Mouse (Mus musculus) limb, embryonic 14.5 days (tissue): ENCODE results near the gene Robo1. TPM values are rescaled to one million over a fixed set of nuclear protein-coding genes. Genes with fewer than 3 reads are reported as not detected.

ENCODE experiments used
- ATAC-seq: fragments of 200-750 bp; cut with Nextera tagmentation; 2 replicates; pipeline ENCODE4 v1.8.0; 2017; ENCODE audit warnings: low read depth, moderate number of reproducible peaks, moderate TSS enrichment; ENCODE audit not compliant: low FRiP score
- DNase-seq: peaks from one replicate; pipeline ENCODE4 v3.0.0-alpha.2; 2015; ENCODE audit warnings: low spot score
- H3K27ac ChIP-seq: fragments of 300-500 bp; sonication (generic); replicated peaks from 2 replicates; pipeline ENCODE4 v1.5.1; 2014; ENCODE audit warnings: low read depth, mild to moderate bottlenecking, low read length, moderate library complexity, mixed read lengths
- H3K27me3 ChIP-seq: fragments of 300-500 bp; sonication (generic); 2 replicates; pipeline ENCODE4 v1.6.1; 2014; ENCODE audit warnings: low read length, mixed read lengths; ENCODE audit not compliant: control insufficient read depth, insufficient read depth
- H3K36me3 ChIP-seq: fragments of 300-500 bp; sonication (generic); 2 replicates; pipeline ENCODE4 v1.6.1; 2014; ENCODE audit warnings: mild to moderate bottlenecking, low read length, moderate library complexity, mixed read lengths; ENCODE audit not compliant: control insufficient read depth, insufficient read depth
- H3K4me1 ChIP-seq: fragments of 300-500 bp; sonication (generic); 2 replicates; pipeline ENCODE4 v1.6.1; 2014; ENCODE audit warnings: antibody characterized with exemption, low read length, mixed read lengths; ENCODE audit not compliant: control insufficient read depth, insufficient read depth
- H3K4me2 ChIP-seq: fragments of 300-500 bp; sonication (generic); replicated peaks from 2 replicates; pipeline ENCODE4 v1.6.1; 2014; ENCODE audit warnings: low read depth, mild to moderate bottlenecking, low read length, moderate library complexity; ENCODE audit not compliant: severe bottlenecking
- H3K4me3 ChIP-seq: fragments of 300-500 bp; sonication (generic); replicated peaks from 2 replicates; pipeline ENCODE4 v1.5.1; 2014; ENCODE audit warnings: low read length
- H3K9ac ChIP-seq: fragments of 300-500 bp; sonication (generic); 2 replicates; pipeline ENCODE4 v1.6.1; 2014; ENCODE audit warnings: mild to moderate bottlenecking, low read depth, low read length, moderate library complexity; ENCODE audit not compliant: severe bottlenecking
- H3K9me3 ChIP-seq: fragments of 300-500 bp; sonication (generic); 2 replicates; pipeline ENCODE4 v1.6.1; 2016; ENCODE audit warnings: low read length; ENCODE audit not compliant: control insufficient read depth
- POLR2A ChIP-seq: fragments of 200-500 bp; IDR thresholded peaks from 2 replicates; pipeline ENCODE4 v1.8.0; 2012; ENCODE audit warnings: inconsistent platforms, mild to moderate bottlenecking, moderate library complexity, borderline replicate concordance; ENCODE audit not compliant: insufficient read depth, insufficient read length; ENCODE audit errors: extremely low read depth
- WGBS: fragments of 180-500 bp; shearing (Covaris S2); extraction: QIAGEN DNeasy Blood & Tissue Kit; methylation state at CpG from one replicate; pipeline ENCODE4 v1.1.7; 2014; 5-methylcytosine and 5-hydroxymethylcytosine counted together
- polyA plus RNA-seq, 2 experiments: library from polyadenylated mRNA; depleted of rRNA in 1 of 2; stranded (reverse) in 1 of 2; unstranded in 1 of 2; fragments of >200 nt; fragmentation: Nextera tagmentation in 1 of 2; extraction: Ambion mirVana in 1 of 2; gene quantifications; 2 replicates each; pipeline versions ENCODE4 v1.2.1 to v1.2.3; 2012 to 2014

Gene Robo1
- polyA plus RNA-seq, 2 experiments = 41.2 to 44.9 TPM

DNA sequence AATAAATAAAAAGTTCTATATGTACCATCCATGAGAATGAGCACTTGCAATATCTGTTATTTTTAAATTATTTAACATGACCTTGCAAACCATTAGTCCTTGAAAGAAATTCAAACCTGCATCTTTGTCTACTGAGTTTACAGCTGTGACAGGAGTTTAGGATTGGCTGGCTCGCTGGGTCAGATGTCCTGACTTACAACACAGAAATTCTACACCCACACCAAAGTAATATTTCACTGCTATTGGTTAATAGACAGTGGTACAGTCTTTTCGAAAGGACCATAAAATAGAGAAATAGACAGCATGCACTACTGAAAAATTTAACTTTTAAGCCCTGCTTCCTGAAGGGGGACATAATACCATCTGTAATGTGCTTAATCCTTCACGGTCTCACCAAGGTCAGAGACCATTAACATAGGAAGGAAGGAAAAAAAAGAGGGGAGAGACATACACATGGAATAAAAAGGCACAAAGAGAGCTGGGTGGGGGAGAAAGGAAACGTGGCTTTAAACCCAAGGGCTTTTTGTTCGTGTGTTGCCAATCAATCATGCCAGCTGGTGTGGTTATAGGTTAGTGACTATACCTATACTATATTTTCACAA lies 103.7 kb downstream of the Robo1 start:
- H3K36me3 ChIP-seq = no peaks in the 10 kb centered on the region
- no peak for TF ChIP-seq POLR2A
- no peaks in the 10 kb centered on the region for H3K27me3 ChIP-seq
- H3K27ac ChIP-seq = no peak overlapping the region
- ATAC-seq = peak; percentile 56
- H3K4me1 ChIP-seq = peaks cover 7% of the 10 kb centered on the region; the same call in 1 of the 2 replicates
- H3K9me3 ChIP-seq = no peaks in the 10 kb centered on the region
- DNase-seq = no peak
- 38% methylated on average over 5 of the region's 5 CpGs for WGBS
- no peak overlapping the region for H3K9ac ChIP-seq
- H3K4me2 ChIP-seq = no peak overlapping the region
- H3K4me3 ChIP-seq = no peak overlapping the region

DNA sequence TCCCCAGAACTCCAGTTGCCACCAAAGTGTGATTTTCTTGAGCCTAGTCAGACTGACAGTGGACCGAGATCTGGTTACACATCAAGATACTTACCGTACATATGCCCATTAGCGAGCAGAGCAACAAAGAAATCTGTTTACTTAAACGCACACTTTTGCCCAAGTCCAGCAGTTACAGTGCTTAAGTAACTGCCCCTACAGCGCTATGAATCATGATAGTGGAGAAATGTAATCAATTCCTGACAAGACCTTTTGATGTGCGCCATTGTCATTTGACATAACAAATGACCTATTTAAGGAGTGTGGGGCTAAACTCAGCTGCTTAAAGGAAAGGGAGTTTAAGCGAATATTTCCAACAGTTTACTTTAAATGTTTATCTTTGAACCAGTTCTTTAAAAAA lies 104.8 kb downstream of the Robo1 start:
- H3K9me3 ChIP-seq = no peaks in the 10 kb centered on the region
- 47% methylated on average over 7 of the region's 7 CpGs for WGBS
- no peak overlapping the region for H3K9ac ChIP-seq
- no peak overlapping the region for H3K4me2 ChIP-seq
- no peak for TF ChIP-seq POLR2A
- no peak overlapping the region for H3K27ac ChIP-seq
- H3K27me3 ChIP-seq = no peaks in the 10 kb centered on the region
- no peak overlapping the region for H3K4me3 ChIP-seq
- DNase-seq = no peak
- H3K36me3 ChIP-seq = no peaks in the 10 kb centered on the region
- H3K4me1 ChIP-seq = peaks cover 7% of the 10 kb centered on the region; the same call in 1 of the 2 replicates
- no peak for ATAC-seq

DNA sequence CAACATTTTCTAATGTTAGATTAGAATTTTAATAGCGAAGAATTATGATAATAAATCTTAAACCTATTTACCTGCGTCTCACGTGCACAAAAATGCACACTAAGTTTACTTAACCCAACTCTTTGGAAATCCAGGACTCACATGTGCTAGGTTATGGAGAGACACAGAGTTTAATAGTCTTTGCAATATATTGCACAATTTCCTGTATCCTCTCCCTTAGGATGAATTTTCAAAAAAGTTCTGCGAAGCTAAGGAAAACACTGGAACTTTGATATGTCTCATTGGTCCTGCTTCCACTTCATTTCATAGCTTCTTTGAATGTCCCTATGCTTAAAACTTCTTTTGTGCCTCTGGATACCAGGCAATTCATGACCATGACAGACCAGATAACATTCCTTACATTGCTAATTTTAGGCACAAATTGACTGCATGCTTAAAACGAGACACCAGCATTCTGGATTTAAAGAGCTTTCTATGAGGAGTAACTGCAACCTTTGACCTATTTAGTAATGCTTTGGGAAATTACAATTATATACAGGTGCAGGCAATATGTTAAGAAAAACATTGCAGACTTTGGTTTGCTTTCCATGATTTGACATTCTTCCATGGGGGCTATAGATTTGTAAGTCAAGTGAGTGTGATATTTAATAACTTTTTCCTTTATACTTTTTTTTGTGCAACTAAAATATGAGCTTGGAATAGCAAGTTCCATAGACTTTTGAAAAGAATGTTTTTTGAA lies 111.4 kb downstream of the Robo1 start:
- H3K4me3 ChIP-seq = no peak overlapping the region
- no peaks in the 10 kb centered on the region for H3K36me3 ChIP-seq
- DNase-seq (peak; percentile 40), ATAC-seq (peak; percentile 69)
- 47% methylated on average over 5 of the region's 5 CpGs for WGBS
- no peak overlapping the region for H3K4me2 ChIP-seq
- no peak overlapping the region for H3K9ac ChIP-seq
- H3K27me3 ChIP-seq = no peaks in the 10 kb centered on the region
- H3K4me1 ChIP-seq = no peaks in the 10 kb centered on the region
- no peak for TF ChIP-seq POLR2A
- no peak overlapping the region for H3K27ac ChIP-seq
- H3K9me3 ChIP-seq = no peaks in the 10 kb centered on the region

DNA sequence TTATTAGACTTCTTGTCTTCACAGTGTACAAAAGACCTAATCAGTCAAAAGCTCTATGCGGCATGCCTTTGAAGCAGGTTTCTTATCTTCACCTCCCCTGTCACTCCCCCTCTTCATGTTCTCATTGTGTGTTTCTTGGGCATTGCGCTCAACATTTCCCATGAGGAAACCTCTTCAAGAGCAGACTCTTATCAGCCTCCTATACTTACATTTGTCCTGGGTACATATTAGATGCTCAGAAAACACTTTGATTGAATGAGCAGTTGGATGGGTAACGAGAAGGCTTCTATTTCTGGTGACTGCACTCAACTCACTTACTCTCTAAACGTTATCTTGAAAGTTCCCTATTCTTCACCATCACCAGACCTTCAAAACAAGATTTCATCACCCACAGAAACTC lies 114.3 kb downstream of the Robo1 start:
- DNase-seq (no peak), ATAC-seq (no peak)
- no peaks in the 10 kb centered on the region for H3K9me3 ChIP-seq
- no peaks in the 10 kb centered on the region for H3K4me1 ChIP-seq
- no peak overlapping the region for H3K9ac ChIP-seq
- no peak overlapping the region for H3K4me3 ChIP-seq
- no peaks in the 10 kb centered on the region for H3K27me3 ChIP-seq
- H3K27ac ChIP-seq = no peak overlapping the region
- no peak overlapping the region for H3K4me2 ChIP-seq
- TF ChIP-seq POLR2A = no peak
- H3K36me3 ChIP-seq = no peaks in the 10 kb centered on the region
- 82% methylated on average over 4 of the region's 4 CpGs for WGBS

DNA sequence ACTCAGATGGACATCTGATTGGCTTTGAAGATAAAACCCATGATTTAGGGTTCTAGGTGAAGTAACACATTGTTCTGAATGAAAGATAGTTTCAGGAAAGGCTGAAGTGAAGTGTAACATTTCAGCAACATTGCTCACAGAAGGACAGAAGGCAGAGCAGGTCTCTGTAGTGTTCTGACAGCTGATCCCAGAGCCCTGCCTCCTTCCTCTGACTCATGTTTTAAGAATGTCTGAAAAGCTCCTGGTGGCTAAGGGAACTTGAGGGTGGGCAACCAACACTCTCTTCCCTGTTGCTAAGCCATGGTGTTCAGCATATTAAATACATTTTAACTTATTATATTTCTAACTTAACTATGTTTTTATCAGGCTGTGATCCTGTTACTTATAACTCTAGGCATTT lies 126.3 kb downstream of the Robo1 start:
- peaks cover 5% of the 10 kb centered on the region; the same call in 1 of the 2 replicates for H3K4me1 ChIP-seq
- no peaks in the 10 kb centered on the region for H3K36me3 ChIP-seq
- no peak overlapping the region for H3K4me2 ChIP-seq
- H3K9me3 ChIP-seq = no peaks in the 10 kb centered on the region
- H3K27ac ChIP-seq = no peak overlapping the region
- no peak for TF ChIP-seq POLR2A
- no peaks in the 10 kb centered on the region for H3K27me3 ChIP-seq
- no peak overlapping the region for H3K9ac ChIP-seq
- DNase-seq = no peak
- H3K4me3 ChIP-seq = no peak overlapping the region
- ATAC-seq = peak; percentile 77
